Mouse (Mus musculus) yolk sac, embryonic 10.5 days (tissue): ENCODE measurements around the gene Gm33543.

ENCODE experiments used
- DNase-seq: peaks from one replicate; pipeline ENCODE4 v3.0.0-alpha.2; 2017; ENCODE audit warnings: low spot score

The Gm33543 gene

DNA sequence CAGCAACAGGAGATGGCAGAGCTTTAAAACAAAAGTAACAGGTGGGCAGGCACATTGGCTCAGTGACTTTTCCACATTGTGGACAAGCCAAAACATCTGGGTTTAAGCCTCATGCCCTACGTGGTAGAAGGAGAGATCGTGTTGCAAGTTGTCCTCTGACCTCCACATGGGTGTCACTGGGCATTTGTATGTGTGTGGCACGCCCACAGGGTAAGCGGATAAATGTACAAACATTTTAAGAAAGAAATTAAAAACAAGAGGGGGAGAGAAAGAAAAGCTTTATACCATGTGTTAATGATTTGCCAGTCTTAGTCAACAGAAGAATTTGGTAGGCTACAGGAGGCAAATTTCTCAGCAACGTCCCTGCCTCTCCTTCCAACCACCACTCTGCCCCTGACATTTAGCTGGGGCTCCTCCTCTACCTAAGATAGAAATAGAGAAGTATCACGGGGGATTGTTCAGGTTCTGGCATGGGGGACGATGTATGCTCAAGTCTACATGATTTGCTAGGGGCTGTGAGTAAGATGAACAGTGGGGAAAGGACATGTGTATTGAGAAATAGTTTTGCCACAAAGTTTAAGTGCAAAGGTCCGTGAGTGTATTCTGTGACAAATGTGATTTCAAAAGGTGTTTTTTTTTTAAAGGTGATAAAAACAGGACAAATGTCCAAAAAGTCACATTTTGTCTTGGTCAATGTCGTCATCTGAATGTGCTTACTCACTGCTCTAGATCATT, 6.0 kb downstream of the Gm33543 start:
- DNase-seq: peak; percentile 13

DNA sequence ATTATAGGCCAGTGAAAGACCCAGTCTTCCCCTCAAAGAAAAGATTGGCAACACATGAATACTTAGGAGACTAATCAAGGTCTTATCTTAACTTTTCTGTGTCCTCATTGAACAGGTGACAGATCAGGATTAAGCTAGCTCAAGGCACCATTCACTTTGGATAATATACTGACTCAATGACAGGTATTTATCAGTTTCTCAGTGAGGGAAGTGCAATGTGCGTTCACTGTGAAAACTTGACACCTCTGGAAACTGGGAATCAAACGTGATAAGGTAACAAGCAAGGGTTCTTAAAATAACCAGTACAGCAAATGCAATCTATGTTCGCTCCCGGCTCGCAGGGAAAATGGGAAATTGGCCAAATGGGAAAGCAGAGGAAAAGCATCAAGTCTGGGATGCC, 11.8 kb downstream of the Gm33543 start:
- DNase-seq: no peak

DNA sequence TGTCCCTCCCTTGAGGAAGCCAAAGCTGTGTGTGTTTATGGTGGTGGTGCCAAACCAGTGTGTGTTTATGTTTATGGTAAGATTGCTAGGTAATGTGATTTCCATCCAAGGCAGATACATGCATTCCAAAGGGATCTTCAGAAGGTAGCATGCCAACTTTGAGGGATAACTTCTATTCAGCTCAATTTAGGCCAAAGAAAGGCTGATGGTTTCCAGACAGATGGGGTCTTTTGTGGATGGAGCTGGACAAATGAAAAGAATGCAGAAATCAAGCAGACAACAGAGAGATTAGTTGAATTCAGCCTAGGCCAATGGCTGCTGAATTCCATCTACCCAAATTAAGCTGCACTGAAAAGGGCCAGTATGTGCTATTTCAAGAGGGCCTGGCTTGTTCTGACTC, 13.3 kb downstream of the Gm33543 start:
- DNase-seq: no peak

DNA sequence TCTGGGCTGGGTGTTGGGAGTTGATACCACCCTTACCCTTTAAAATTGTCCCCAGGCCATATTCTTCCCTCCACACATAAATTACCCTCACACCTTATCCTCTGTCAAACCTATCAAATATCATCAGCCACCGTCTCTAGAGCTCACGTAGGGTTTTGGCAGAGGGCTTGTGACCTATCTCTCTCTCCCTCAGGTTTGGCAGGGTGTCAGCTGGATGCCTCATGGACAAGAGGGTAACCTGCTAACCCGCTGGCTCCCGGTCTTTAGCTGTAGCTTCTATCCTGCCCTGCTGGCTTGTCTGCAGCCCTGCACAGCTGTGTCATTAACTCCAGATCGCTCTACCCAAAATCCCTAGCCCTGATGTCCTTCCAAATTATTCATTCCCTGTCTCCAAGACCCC, 14.4 kb downstream of the Gm33543 start:
- DNase-seq: no peak

DNA sequence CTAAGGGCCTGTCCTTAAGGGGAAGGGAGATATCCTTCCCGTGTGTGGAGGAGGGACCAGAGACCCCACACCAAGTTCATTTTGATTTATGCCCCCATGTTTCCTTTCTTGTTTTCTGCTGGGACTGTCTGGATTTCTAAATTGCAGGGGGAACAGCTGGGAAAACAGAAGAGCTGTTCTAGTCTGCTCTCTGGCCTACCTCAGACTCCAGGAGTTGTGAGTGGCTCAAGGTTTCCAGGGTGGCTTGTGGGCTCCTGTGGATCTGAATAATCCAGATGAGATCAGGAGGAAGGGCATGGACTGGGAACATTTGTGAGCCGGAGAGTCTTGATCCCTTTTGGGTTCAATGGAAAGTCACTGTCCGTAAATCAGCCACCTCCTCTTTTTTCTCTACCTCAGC, 17.1 kb downstream of the Gm33543 start:
- no peak for DNase-seq

DNA sequence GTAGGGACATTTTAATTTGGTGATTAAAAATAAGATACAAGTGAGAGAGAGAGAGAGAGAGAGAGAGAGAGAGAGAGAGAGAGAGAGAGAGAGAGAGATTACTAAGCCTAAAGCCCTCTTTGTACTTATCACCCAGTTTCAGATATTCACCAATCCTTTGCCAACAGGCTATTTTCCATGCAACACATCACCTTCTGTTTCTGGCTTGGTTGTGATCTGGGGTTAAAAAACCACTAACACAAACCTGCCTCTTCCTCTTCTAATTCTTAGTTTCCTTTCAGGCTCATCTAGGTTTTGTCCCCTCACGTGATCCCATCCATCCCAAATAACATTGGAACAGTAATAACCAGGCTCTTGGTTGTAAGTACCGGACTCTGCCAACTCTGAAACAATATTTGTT, 24.2 kb downstream of the Gm33543 start:
- DNase-seq: no peak

DNA sequence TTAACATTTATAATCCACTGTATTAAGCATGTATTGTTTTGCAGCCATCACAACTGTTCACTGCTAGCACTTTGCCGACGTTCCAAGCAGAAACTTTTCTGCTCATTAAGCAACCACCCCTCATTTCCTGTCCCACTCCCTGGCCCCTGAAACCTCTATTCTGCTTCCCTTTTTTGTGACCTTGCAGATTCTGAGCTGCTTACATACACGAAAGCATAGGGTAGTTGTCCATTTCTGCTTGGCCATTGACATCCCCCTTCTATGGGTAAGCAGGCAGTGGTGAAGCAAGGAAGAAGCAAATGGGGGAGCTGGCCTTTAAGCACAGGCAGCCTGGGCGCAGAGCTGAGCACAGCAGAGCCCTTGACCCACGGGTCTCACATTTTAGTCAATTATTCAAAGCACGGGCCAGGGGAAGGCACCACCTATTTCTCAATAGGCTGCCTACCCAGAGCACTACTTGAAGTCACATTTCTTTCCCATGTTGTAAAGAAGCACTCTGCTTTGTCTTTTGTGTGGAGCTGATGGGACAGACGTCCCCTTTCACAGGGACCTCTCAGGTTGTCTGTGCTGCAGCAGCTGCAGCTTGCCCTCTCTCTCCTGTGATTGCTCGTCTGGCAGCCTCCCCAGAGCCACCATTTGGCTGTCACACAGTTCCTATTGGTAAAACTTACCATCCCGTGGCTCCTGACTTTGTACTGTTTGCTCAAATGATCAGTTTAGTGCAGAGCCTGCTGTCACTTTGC, 25.1 kb downstream of the Gm33543 start:
- DNase-seq: no peak

DNA sequence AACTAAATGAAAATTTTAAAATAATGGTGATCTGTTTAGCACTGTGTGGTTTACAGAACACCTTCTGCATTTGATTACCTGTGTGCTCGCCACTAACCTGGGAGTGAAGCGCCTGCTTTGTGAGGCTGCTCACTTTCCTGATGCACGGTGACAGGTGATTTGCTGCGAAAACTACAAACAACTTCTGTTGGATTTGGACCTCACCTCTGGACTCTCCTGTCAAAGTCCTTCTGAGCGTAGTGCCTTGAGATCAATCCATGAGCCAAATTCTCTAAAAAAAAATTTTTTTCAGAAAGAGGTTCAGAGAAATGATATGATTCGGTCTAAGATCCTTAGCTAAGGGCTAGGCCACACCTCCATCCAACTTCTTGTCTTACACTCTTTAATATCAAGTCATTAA, 28.4 kb downstream of the Gm33543 start:
- no peak for DNase-seq

DNA sequence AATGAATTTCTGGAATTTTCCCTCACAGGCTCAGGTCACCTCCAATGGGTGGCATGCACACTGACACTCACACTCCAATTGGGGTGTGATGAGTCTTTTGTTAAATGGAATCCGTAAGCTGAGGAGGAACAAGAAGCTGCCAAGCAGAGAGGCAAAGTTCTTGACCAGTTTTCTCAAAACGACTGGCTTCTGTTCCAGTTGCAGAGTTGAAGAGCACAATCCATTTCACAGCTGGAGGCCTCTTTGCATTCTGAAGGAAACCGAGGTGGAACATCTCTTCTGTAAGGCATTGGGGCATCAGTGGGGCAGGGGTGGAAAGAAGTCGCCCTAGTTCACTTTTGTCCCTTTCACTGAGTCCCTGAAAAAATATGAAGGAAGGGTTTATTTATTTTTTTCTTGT, 30.9 kb downstream of the Gm33543 start:
- DNase-seq: no peak

DNA sequence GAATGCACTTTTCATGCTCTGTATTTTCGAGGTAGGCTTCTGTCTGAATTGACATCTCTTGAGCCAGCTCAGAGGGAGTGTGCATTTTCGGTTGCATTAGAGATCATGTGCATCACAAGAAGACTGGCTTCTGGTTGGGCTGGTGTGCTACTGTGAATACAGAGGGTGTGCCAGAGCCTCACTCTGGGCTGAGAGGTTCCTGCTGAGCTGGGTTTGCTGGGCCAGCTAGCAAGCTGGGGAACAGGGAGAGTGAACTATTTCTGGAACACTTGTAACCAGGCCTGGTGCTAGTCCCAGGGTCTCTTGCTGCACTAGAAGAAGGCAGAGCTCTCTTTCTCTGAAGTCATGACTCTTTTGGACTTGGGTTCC, 41.3 kb downstream of the Gm33543 start:
- no peak for DNase-seq

DNA sequence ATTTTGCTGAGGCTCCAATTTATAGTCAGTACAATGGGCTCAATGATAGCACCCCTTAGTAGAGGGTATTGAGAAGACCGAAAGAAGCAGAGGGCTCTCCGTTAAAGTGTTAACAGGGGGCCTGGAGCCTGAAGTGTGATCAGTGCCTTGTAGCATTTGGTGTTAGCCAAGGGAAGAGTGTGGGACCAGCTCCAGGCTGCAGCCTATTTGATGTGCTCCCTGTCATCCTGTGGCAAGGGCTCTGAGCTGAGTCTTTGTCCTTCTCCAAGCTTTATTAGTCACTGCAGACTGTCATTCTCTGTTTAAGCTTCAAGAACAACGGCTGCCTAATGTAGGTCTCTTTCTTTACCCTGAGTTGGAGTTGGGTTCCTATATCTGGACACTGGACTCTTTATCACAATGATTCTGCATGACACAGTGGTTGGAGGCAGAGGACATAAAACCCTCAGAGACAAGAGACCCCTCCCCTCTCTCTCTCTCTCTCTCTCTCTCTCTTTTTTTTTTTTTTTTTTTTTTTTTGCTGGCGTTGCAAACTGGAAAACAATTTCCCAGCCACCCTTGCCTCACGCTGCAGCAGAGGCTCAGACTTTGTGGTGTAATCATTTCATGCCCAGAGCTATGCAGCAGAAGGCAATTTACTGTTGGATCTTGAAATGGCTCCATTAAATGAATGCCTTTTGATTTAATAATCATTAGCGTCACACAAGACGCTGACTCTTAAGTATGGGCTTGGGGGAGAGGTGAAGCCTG, 41.9 kb downstream of the Gm33543 start:
- no peak for DNase-seq

DNA sequence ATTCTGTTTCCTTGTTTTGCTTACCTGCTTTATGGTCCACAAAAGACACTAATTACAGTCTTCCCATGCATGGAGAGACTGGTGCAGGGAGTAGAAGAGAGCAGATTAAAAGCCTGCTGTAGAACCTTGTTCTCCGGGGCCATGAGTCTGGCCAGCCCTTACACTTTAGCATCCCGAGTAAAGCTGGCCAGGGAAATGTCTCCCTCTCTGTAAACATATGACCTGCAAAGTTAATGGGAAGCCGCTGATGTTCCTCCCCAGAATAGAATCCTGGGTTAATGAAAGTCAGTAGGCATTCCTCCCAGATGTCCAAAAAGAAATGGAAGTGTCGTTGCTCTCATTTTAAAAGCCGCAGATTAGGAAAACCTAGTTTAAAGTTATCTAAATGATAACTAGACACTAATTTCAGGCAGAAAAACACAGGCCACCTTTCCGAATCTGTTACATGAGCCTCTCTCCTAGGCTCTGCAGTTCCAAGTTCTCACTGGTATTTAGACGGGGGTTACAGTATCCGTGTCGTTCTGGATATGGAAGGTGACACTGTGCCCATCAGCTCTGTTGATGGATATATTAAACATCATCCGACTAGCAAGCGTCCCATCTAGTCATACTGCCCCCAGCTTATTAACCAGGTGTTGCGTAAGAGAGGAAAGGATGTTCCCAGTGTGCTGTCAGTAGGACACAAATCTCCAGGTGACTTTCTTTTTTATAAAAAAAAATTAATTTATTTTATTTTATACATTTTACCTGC, 44.9 kb downstream of the Gm33543 start:
- no peak for DNase-seq

DNA sequence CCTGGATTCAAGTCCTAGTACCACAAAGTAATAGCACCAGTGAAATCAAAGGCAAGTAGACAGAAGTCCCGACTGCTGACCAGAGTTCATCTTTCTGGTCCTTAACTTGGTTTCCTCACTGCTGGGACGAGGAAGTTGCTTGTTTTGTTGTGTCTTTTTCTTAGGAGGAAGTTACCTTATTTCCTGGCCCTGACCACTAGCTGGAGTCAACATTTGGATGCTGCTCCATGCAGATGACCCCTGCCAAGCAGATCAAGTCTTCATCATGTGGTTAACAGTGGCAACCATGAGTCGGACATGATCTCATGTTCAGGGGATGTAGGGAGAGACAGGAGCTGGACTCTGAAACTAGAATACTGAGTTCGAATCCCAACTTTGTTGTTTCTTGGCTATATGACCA, 47.2 kb downstream of the Gm33543 start:
- no peak for DNase-seq

DNA sequence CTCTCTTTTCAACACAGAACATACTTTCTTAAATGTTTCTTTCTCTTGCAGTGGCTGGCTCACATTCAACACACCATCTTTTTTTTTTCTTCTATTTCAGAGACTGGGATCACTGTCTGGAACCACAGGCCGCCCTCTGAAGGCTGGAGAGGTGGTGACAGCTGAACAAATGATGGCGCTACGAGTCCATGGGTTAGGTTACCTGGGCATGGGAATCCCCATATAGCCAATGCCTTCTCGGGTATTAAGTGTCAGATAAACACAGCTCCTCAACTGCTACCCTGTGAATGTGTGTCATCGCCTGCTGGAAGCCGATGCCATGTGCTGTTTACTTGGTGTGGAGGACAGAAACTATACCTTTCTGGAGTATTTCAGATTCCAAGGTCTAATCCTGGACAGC, 48.0 kb downstream of the Gm33543 start:
- no peak for DNase-seq

DNA sequence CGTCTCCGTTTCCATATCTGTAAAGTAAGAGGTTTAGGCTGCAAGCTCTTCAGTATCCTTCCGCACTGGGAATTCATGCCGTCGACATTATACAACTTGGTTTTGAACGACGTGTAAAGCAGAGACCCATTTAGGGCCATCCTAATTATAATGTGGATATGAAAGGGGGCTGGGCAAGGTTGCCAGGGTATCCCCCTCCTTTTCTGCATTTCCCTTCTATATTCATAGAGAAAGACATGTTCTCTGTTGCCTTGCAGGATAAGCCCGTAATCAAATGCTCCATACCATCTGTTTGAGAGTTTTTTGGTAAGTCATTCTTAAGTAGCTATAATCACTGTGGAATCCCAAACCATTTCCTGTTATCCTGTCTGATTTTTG, 51.3 kb downstream of the Gm33543 start:
- DNase-seq: no peak

DNA sequence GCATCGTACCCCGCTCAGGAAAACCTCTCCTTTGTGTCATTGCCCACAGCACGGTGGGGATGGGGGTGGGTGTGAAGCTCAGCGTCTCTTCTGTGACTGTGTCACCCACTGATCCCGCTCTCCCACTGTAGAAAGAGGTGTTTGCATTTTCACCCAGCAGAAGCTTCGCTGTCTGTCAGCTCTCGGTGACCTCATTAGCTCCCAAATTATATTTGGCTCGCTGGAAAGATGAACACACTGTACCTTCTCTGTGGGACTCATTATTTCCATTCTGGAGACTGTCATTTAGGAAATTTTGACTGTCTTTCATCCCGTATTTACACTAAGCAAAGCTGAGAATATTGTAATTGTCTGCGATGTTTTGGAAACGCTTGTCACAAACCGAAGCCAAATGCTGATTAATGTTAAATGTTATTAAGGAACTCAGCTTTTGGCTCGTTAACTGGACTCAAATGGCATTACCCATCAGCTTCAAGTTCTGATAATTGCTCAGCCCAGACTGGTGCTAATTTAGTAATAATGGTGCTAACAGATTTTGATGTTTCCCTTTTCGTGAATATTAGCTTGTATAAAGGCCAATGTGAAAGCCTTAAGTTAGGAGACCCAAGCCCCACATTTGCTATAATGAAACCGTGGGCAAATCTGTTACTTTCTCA, 51.8 kb downstream of the Gm33543 start:
- no peak for DNase-seq

DNA sequence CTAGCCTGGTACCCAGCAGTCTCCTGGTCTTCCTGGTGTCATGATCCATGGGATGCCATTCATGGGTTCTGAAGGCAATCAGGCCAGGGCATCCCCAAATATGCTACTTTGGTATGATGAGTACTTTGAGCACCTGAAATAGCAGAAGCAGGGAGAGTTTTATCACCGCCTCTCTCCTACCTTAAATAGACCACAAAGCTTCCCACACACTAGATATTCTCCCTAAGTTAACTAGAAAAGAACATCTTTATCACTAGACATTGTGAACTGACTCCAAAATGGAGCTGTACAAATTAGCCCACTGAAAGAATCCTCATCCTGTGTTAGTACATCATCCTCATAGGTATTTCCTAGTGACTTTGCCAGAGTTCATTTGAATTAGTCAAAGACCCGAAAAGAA, 55.6 kb downstream of the Gm33543 start:
- DNase-seq: no peak

DNA sequence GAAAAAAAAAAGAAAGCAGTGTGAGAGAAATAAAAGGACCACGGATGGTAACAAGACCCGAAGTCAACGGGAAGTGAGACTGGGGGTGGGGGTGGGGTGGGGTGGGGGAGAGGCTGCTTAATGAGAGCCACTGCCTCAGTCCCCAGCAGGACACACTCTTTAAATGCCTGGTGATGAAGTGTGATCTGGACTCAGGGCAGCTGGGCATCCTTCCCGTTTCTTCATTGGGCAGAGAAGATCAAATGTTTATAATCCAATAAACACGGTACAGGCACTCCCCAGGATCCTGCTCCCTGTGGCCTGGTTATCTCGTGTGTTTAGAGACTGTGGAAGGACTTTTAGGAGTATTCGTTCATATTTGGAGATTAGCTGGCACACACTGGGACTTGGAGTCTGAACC, 57.9 kb downstream of the Gm33543 start:
- DNase-seq: no peak

DNA sequence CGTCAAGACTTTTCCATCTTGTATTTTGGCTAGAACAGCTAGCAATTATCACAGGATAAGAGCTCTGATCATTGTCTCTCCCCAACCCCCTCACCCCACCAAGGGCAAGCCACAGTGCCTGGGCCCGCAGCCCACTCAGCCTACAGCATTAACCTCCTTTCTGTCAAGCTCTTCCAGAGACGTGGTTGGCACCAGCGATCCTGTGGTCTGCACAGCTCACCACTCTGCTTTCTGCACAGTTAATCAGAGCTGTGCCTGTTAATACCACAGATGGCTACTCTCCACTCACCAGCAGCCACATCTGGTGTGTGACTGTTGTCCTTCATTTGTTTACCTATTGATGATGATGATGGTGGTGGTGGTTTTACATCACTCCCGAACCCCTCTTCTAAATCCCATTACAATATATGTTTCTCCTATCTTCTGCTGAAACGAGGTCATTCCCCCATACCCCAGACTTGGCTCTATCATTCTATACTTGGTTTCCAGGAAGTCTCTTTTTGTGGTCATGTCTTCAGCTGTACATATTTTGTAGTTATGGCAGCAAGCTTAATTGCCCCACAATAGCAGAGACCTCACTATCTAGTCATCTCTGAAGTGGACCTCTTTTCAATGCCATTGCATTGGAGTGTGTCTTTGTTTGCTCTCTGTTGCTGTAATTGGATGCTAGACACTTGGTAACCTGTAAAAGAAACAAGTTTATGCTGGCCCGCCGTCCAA, 61.7 kb downstream of the Gm33543 start:
- DNase-seq: no peak

DNA sequence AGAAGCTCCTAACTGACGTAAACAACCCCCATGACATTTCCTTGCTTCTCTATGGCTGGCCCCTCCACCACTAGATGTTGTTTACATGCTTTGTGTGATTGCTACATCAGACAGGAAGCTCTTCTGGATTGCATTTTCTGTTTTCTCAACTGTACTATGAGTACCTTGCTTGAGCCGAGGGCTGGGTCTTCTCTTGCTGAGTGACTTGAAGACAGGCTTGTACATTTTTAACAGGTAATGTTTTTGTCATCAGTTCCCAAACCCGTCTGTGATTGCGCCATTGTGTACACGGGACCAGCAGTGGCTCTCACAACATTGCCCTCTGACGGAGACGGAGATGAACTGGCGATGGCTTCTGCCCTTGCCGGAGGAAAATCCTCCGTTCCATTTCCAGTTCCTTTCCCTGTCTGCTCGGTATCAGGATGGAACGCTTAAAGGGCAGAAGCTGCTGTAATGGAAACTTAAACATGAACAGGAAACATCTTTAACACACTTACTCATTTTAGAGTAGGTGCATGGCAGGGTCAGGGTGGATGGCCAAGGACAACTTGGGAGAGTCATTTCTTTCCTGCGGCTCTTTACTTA, 62.8 kb downstream of the Gm33543 start:
- peak; percentile 45 for DNase-seq

DNA sequence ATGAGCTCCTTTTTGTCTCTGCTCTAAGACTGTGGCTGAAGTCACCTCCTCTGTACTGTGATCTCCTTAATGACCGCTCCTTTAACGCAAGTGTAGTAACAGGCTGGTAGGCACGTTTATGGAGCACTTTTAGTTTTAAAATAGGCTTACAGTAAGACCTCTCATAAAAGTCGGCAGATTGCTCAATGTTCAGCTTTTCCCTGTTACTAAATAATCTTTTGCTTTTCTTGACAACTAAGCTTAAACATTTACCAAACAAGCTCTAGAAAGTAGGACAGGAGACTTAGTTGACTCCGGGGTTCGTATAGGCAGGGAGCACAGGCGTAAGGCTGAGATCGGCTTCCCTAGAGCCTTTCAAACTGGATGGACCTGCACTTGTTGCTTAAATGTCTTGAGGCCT, 64.1 kb downstream of the Gm33543 start:
- DNase-seq: no peak
